Comparison of ENCODE assay signal across 9 mouse cellular contexts in genomic region chr8:12916156-12916900, GRCm38 (mm10). TPM values are rescaled to one million over a fixed set of nuclear protein-coding genes. Genes with fewer than 3 reads are reported as not detected.
DNase-seq lines count a peak whose midpoint lies in the region; ATAC-seq and TF ChIP-seq lines count a peak whose summit lies in the region.
"Had no signal": no experiment of that assay in that cellular context is flagged by ENCODE, and none has a peak within 500 bp of the region (broad histone marks: within the 10 kb centered on the region; RNA-seq: fewer than 3 reads in every experiment).

No protein-coding gene starts in this region.

- no peak for TF ChIP-seq POLR2A in heart, adult 2 months (IDR thresholded peaks at IDR 0.05; ENCODE audit: insufficient read depth, low read depth, low read length)

- peak overlapping the region; percentile 90 for H3K4me2 ChIP-seq in limb, embryonic 12.5 days

- H3K27me3 ChIP-seq in heart, embryonic 10.5 days (ENCODE audit: insufficient read depth, poor library complexity, severe bottlenecking), result peaks cover 25% of the 10 kb centered on the region; the same call in 1 of the 2 replicates
- no peaks in the 10 kb centered on the region for H3K27me3 ChIP-seq in heart, adult 2 months (ENCODE audit: control insufficient read depth, insufficient read depth, low read length)
- H3K27me3 ChIP-seq in E14TG2a.4 (ENCODE audit: insufficient read depth, low read length), result no peaks in the 10 kb centered on the region
- peaks cover 32% of the 10 kb centered on the region; the same call in 1 of the 2 replicates for H3K27me3 ChIP-seq in forebrain, embryonic 10.5 days (ENCODE audit: poor library complexity, severe bottlenecking)
- H3K27me3 ChIP-seq in limb, embryonic 12.5 days, result peaks cover 8% of the 10 kb centered on the region; the same call in 1 of the 2 replicates

- no peak overlapping the region for H3K9ac ChIP-seq in heart, adult 2 months (ENCODE audit: low read depth, low read length)
- peak overlapping the region; percentile 60 for H3K9ac ChIP-seq in limb, embryonic 12.5 days (replicated peaks)
- H3K9ac ChIP-seq: liver, embryonic 14.5 days had no signal

- ATAC-seq in limb, embryonic 12.5 days (ENCODE audit: insufficient number of reproducible peaks, insufficient read depth, low FRiP score, low TSS enrichment, low read depth), result no peak

- H3K4me3 ChIP-seq in heart, embryonic 10.5 days, result peak overlapping the region; percentile 65
- no peak overlapping the region for H3K4me3 ChIP-seq in heart, adult 2 months
- peak overlapping the region; percentile 89 for H3K4me3 ChIP-seq in E14TG2a.4 (replicated peaks; ENCODE audit: low read length)
- H3K4me3 ChIP-seq in forebrain, embryonic 10.5 days, result peak overlapping the region; percentile 67
- peak overlapping the region; percentile 59 for H3K4me3 ChIP-seq in limb, embryonic 12.5 days (replicated peaks)

- TF ChIP-seq CTCF in heart, adult 2 months (IDR thresholded peaks at IDR 0.05), result no peak
- no peak for TF ChIP-seq CTCF in E14TG2a.4 (conservative IDR thresholded peaks at IDR 0.05; ENCODE audit: low read length)

- no peak for DNase-seq in heart, embryonic 10.5 days (ENCODE audit: low spot score)
- no peak for DNase-seq in heart, adult 2 months
- DNase-seq in forebrain, embryonic 10.5 days (ENCODE audit: extremely low spot score, low spot score), result no peak
- DNase-seq in thymus, adult 18-20 months, result no peak
- no peak for DNase-seq in c-Kit-positive CD71-positive TER-119-positive erythroid progenitor cells, embryonic 14.5 days (ENCODE audit: low spot score)
- no peak for DNase-seq in thymus, postnatal 14 days

- 0 out of 2 replicates have a peak, but pooled peaks cover 5% of the 10 kb centered on the region for H3K36me3 ChIP-seq in heart, embryonic 10.5 days
- H3K36me3 ChIP-seq in heart, adult 2 months (ENCODE audit: control insufficient read depth, insufficient read depth, low read length), result no peaks in the 10 kb centered on the region
- H3K36me3 ChIP-seq in E14TG2a.4 (ENCODE audit: insufficient read depth, low read length), result peaks cover 20% of the 10 kb centered on the region
- peaks cover 16% of the 10 kb centered on the region for H3K36me3 ChIP-seq in forebrain, embryonic 10.5 days (replicated peaks)
- H3K36me3 ChIP-seq in limb, embryonic 12.5 days, result peaks cover 5% of the 10 kb centered on the region; the same call in 1 of the 2 replicates

- intact Hi-C loops in heart, adult 2 months (cut with DNase I), result no loop called here

- H3K27ac ChIP-seq in heart, embryonic 10.5 days, result no peak overlapping the region
- no peak overlapping the region for H3K27ac ChIP-seq in heart, adult 2 months
- peak overlapping the region; percentile 79 for H3K27ac ChIP-seq in forebrain, embryonic 10.5 days
- no peak overlapping the region for H3K27ac ChIP-seq in limb, embryonic 12.5 days
- H3K27ac ChIP-seq: liver, embryonic 14.5 days had no signal

- H3K9me3 ChIP-seq in heart, embryonic 10.5 days, result no peaks in the 10 kb centered on the region
- H3K9me3 ChIP-seq in E14TG2a.4 (ENCODE audit: low read length), result no peaks in the 10 kb centered on the region
- peaks cover 5% of the 10 kb centered on the region; the same call in 1 of the 2 replicates for H3K9me3 ChIP-seq in forebrain, embryonic 10.5 days
- no peaks in the 10 kb centered on the region for H3K9me3 ChIP-seq in limb, embryonic 12.5 days

- no peak for TF ChIP-seq EP300 in heart, adult 2 months (IDR thresholded peaks at IDR 0.05; ENCODE audit: insufficient read depth, low read depth, low read length)

- WGBS in heart, embryonic 10.5 days, result 72% methylated on average over 16 of the region's 16 CpGs
- WGBS in heart, adult 2 months, result 80% methylated on average over 16 of the region's 16 CpGs
- WGBS in forebrain, embryonic 10.5 days, result 73% methylated on average over 16 of the region's 16 CpGs
- WGBS in limb, embryonic 12.5 days, result 71% methylated on average over 16 of the region's 16 CpGs

- no peaks in the 10 kb centered on the region for H3K79me2 ChIP-seq in heart, adult 2 months (replicated peaks; ENCODE audit: control insufficient read depth, insufficient read depth, low read length)

- peaks cover 23% of the 10 kb centered on the region for H3K4me1 ChIP-seq in heart, embryonic 10.5 days
- peaks cover 7% of the 10 kb centered on the region for H3K4me1 ChIP-seq in heart, adult 2 months (ENCODE audit: control insufficient read depth, insufficient read depth, low read length)
- H3K4me1 ChIP-seq in E14TG2a.4 (replicated peaks; ENCODE audit: low read depth, low read length), result peaks cover 63% of the 10 kb centered on the region
- peaks cover 41% of the 10 kb centered on the region for H3K4me1 ChIP-seq in forebrain, embryonic 10.5 days
- H3K4me1 ChIP-seq in limb, embryonic 12.5 days (replicated peaks), result peaks cover 24% of the 10 kb centered on the region

RNA-seq across cellular contexts. Expression of gene Mcf2l, which starts 42.7 kb away (rescaled TPM):
- 8.3 and 9.1 TPM in 2 replicates for polyA plus RNA-seq in heart, embryonic 10.5 days (2016; fragmentation: Nextera tagmentation; extraction: Ambion mirVana)
- 100 to 1,000 TPM in 1 of 2 experiments, 10 to 100 TPM in 1; 58.4 to 104 TPM for total RNA-seq in heart, adult 2 months (2021)
- 30.3 and 40.2 TPM in 2 replicates for polyA plus RNA-seq in heart, adult 2 months (2012; rRNA removed)
- polyA plus RNA-seq in forebrain, embryonic 10.5 days (2016; fragmentation: Nextera tagmentation; extraction: Ambion mirVana), result 26.3 and 32.5 TPM in 2 replicates
- polyA plus RNA-seq in limb, embryonic 12.5 days (2016; fragmentation: Nextera tagmentation; extraction: Ambion mirVana), result 13.3 and 14.0 TPM in 2 replicates
